Mouse (Mus musculus) monocyte, adult 2 months (primary cell): ENCODE measurements around the gene Myom1.

ENCODE experiments used
- DNase-seq, 2 experiments: peaks; one replicate each; pipeline ENCODE4 v3.0.0; 2022; ENCODE audit warnings: low spot score in 2 of 2, low read depth in 1 of 2

Myom1 gene

GRCm38 (mm10) chr17:70991706-70992625, 10.5 kb upstream of the Myom1 start:
- no peak for DNase-seq

- DNase-seq: no peak
Observed at GRCm38 (mm10) chr17:70992662-70993061, 9.8 kb upstream of the Myom1 start.

- no peak for DNase-seq
Observed at GRCm38 (mm10) chr17:70993385-70993807, 9.0 kb upstream of the Myom1 start.

GRCm38 (mm10) chr17:70994671-70995070, 7.8 kb upstream of the Myom1 start:
- DNase-seq: no peak

- DNase-seq: no peak
Observed at GRCm38 (mm10) chr17:70995551-70995950, 6.9 kb upstream of the Myom1 start.

- no peak for DNase-seq
Observed at GRCm38 (mm10) chr17:70997836-70998235, 4.6 kb upstream of the Myom1 start.

GRCm38 (mm10) chr17:70998400-70998975, 3.9 kb upstream of the Myom1 start:
- no peak for DNase-seq

- no peak for DNase-seq
Observed at GRCm38 (mm10) chr17:70999187-70999586, 3.2 kb upstream of the Myom1 start.

GRCm38 (mm10) chr17:71000255-71000654, 2.2 kb upstream of the Myom1 start:
- DNase-seq: no peak

GRCm38 (mm10) chr17:71001067-71001466, 1.4 kb upstream of the Myom1 start:
- no peak for DNase-seq

- no peak for DNase-seq
Observed at GRCm38 (mm10) chr17:71001699-71002080, 743 bp upstream of the Myom1 start.

GRCm38 (mm10) chr17:71002744-71003094, 286 bp downstream of the Myom1 start, which contains the start of gene Myl12a:
Gene Myl12a, minus strand, starts transcription at chr17:71002878.
- DNase-seq: no peak

- no peak for DNase-seq
Observed at GRCm38 (mm10) chr17:71003112-71003511, 679 bp downstream of the Myom1 start.

GRCm38 (mm10) chr17:71003721-71004120, 1.3 kb downstream of the Myom1 start:
- no peak for DNase-seq

- peak in 1 of 2 experiments; percentile 49 for DNase-seq
Observed at GRCm38 (mm10) chr17:71004186-71004960, 1.9 kb downstream of the Myom1 start.

- DNase-seq: no peak
Observed at GRCm38 (mm10) chr17:71006976-71007375, 4.5 kb downstream of the Myom1 start.

- DNase-seq: no peak
Observed at GRCm38 (mm10) chr17:71008676-71009075, 6.2 kb downstream of the Myom1 start.

GRCm38 (mm10) chr17:71009751-71010150, 7.3 kb downstream of the Myom1 start:
- DNase-seq: no peak

GRCm38 (mm10) chr17:71010646-71011242, 8.3 kb downstream of the Myom1 start:
- no peak for DNase-seq

GRCm38 (mm10) chr17:71011931-71012662, 9.7 kb downstream of the Myom1 start:
- no peak for DNase-seq

GRCm38 (mm10) chr17:71013105-71013504, 10.7 kb downstream of the Myom1 start:
- no peak for DNase-seq
